Mouse (Mus musculus): ENCODE data around the gene Plcb3. TPM values are rescaled to one million over a fixed set of nuclear protein-coding genes. Genes with fewer than 3 reads are reported as not detected.

Plcb3 gene
- total RNA-seq, 2 experiments from 2014 or later, result 16.2 to 16.8 TPM

DNA sequence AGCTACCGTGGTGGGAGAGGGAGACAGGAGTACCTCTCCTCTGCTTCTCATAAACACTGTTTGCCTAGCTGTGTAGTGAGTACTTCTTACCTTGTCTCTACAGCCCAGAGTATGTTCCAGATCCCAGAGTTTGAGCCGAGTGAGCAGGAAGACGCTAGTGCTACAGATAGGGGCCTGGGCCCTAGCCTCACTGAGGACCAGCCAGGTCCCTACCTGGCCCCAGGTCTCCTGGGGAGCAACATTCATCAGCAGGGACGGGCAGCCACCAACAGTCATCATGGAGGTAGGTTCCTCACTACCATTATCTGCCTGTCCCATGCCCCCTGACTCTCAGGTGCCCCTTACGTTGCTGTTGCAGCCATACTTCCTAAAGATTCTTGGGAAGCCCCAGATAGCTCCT, 33.5 kb downstream of the Plcb3 start:
- intact Hi-C loops (cut with DNase I), result no loop called here
- no peak for DNase-seq

- peak; percentile 94 to 95 for DNase-seq
Measured at GRCm38 (mm10) chr19:6942249-6942691, 34.0 kb downstream of the Plcb3 start, which contains the start of gene Gpr137. Gpr137 (minus strand) TSS chr19:6942480.

DNA sequence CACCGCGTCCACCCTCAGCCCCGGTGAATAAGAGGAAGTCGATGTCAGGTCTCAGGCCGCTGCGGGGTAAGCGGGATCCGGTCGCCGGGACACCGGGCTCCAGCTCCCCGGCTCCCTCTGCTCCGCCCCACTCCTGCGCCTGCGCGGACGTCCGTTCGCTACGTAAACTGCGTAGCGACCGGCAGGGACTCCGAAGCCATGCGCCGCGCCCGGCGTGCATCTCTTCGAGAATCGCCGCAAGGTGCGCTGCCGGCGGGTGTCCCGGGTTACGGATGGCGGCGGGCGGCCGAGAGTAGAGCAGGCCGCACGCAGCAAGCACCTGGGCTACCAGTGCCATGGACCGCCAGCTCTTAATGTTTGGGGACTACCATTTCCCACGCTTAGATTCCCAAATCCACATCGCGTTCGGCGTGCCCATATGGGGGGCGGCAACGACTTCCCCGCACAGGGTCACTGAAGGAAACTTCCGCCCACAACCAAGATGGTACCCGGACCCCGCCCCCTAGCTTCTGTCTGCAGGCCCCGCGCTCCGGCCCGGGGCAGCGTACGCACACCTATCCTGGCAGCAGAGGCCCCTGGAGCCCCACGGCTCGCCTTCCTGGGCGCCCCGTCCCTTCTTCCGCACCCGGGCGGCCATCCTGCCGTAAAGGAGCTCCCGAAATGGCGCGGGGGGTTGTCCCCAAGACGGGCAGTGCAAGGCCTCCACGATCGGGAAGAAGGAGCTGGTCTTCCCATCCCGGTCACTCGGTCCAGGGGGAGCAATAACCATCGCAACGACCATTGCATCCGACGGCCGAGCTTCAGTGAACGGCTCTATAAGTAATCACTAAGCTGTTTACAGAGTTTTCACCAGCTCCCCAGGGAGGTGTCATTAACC, 34.7 kb downstream of the Plcb3 start, which contains the start of gene Bad:
Gene Bad, plus strand, starts transcription at position 490 of the 877 bp plus-strand sequence.
- intact Hi-C loops (cut with DNase I), result loop anchor here (2.0 kb wide), 1 partner anchor 17 kb away; the partner anchor contains the start of gene Catsperz

More at GRCm38 (mm10) chr19:6942249-6942691, 34.0 kb downstream of the Plcb3 start, which contains the start of gene Gpr137:
- intact Hi-C loops (cut with DNase I), result no loop called here

DNA sequence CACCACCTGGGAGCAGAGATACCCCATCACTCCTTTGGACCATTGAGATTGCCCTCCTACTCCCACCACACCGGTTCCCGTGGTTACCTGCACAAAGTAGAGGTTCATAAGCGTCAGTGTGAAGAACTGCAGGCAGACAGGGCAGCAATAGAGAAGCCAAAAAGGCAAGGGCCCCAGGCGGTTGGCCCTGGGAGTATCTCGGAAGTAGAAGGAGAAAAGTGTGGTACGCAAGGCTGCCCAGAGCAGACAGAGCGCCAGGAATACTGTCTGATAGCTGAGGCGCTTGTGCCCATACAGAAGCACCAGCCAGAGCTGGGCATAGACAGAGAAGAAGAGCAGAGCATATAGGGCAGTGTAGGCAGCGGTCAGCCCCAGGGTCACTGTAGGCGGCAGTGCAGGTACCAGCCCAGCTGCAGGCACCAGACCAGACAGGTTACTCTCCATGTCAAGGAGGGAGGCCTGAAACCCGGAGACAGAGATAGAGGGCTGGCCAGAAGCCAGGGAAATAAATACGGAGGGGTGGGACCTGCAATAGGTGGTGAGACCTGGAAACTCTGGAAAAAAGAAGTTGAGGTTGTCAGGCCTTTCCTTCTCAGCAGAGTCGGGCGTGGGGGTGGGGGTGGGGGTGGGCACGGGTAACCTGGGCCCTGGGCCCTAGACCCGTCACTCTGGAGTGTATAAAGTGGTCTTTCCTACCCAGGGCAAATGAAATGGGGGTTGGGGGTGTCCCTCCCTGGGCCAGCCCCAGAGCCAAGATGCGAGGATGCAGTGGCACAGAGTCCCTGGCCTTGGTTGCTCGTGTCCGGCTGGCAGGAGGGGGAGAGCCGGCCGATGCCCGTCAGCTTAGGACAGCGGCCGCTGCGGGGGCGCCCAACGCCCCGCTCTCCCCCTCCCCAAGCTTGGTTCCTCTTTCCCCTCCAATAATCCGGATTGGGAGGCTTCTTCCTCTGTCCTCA, 35.6 kb downstream of the Plcb3 start:
- no peak for DNase-seq
- intact Hi-C loops (cut with DNase I), result loop anchor here (2.0 kb wide), 1 partner anchor 16 kb away; the partner anchor contains the start of gene Catsperz

More for the DNA sequence above, 34.7 kb downstream of the Plcb3 start, which contains the start of gene Bad:
- DNase-seq, result peak; percentile 97 to 99

DNA sequence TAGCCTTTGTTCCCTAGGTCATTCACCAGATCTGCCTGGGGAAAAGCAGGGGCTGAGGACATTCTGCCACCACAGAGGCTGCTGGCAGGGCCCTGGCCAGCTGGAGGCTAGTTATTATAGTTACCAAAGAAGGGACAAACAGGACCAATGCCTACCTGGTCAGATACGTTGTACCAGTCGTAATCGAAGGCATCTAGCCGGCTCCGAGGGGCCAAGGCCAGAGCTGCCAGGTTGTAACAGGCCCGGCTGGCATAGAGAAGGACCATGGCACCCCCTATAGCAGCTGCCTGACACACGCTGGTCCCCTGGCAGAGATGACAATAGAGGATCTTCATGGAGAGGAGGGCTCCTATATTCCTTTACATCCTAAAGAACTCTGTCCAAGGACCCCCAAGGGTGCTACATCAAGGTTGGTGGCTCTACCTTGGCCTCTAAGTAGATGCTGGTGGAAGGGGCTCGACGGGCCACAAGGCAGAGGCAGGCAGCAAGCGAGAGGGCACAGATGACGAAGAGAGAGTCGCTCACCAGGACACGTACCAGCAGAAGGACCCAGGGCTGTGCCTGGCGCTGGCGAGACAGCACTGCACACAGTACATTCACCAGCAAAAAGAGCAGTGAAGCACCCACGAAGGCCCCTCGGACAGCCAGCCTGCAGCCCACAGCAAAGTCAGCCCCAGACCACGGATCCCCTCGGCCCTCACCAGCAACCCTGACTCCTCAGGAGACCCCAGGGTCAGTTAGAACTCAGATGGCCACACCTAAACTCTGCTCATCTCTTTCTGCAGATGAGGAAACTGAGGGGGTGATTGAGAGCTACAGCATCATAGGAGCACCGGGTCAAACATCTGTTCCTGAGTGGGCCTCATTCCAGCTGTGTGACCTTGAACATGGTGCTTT, 36.9 kb downstream of the Plcb3 start:
- intact Hi-C loops (cut with DNase I), result loop anchor here (2.0 kb wide), 1 partner anchor 15 kb away; the partner anchor contains the start of gene Catsperz
- no peak for DNase-seq

DNA sequence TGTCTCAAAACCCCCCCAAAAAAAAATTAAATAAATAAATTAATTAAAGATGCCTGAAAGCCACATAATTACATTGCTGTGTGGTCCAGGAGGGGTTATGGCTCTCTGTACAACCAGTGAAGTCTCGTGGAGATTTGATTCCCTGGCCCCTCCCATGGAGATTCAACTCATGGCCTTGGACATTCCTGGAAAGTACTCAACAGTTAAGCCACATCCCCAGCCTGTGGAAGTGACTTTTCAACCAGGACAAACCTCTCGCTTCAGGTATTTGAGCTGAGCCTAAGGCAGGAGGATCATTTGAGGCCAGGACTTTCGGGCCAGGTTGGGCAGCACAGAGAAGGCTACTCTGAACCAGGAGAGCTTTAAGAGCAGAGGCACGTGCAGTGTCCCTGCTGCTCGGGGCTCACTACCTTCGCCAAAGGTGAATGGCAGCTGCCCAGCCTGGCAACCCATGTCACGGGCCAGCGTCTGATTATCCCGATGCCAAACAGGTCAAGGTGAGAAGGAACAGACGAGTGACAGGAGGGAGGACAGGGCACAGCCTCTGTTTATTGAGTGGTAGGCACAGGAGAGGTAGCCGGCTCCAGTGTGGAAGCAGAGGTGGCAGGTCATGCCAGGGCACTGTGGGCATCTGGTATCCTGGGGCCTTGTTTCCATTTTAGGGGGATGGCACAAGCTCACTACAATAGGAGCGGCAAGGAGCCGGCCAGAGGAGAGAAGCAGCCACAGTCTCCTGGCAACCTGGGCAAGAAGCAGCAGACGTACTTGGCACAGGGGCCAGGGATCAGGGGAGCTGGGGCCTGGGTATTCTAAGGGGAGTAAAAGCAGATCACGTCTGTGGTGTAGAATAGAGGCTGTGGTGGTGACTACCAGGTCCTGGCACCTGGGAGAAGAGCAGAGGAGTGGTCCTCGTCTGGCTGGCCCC, 38.5 kb downstream of the Plcb3 start:
- intact Hi-C loops (cut with DNase I), result no loop called here

DNA sequence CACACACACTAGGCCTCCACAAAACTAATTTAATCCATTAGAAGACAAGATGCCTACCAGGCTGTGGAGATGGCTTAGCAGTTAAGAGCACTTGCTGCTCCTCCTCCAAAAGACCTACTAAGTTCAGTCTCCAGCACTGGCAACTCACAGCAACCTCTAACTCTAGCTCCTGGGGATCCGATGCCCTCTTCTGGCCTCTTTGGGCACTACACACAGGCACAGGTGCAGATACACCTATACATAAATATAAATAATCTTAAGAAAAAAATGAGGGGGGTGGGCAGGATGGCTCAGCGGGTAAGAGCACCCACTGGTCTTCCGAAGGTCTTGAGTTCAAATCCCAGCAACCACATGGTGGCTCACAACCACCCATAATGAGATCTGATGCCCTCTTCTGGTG, 40.0 kb downstream of the Plcb3 start:
- intact Hi-C loops (cut with DNase I), result no loop called here
- DNase-seq, result no peak

More for the DNA sequence above, 38.5 kb downstream of the Plcb3 start:
- DNase-seq, result peak in 1 of 2 experiments; percentile 42

- intact Hi-C loops (cut with DNase I), result no loop called here
- DNase-seq, result no peak
Measured at GRCm38 (mm10) chr19:6934195-6934977, 41.9 kb downstream of the Plcb3 start, which contains the start of gene Kcnk4. Kcnk4 (minus strand) TSS chr19:6934515.

GRCm38 (mm10) chr19:6933436-6934194, 42.7 kb downstream of the Plcb3 start:
- peak in 1 of 2 experiments; percentile 46 for DNase-seq

DNA sequence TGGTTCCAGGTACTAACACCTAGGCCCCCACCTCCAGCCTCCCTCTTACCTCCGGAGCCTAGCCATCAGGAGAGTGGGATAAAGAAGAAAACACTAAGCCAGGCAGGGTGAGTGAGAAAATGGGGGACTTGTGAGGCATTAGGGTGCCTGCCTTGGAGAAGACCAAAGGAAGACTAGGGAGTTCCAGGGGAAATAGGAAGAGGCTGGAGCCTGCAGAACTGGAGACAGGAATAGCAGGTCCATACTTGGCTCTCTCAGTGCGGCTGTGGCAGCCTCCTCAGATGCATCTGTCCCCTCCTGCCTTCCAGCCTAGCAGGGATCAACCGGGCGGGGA, 43.2 kb downstream of the Plcb3 start:
- DNase-seq, result no peak
- intact Hi-C loops (cut with DNase I), result no loop called here

More at GRCm38 (mm10) chr19:6933436-6934194, 42.7 kb downstream of the Plcb3 start:
- intact Hi-C loops (cut with DNase I), result no loop called here

- intact Hi-C loops (cut with DNase I), result no loop called here
Measured at GRCm38 (mm10) chr19:6932018-6932417, 44.3 kb downstream of the Plcb3 start.

GRCm38 (mm10) chr19:6931002-6931401, 45.3 kb downstream of the Plcb3 start:
- intact Hi-C loops (cut with DNase I), result no loop called here
- no peak for DNase-seq

More at GRCm38 (mm10) chr19:6932018-6932417, 44.3 kb downstream of the Plcb3 start:
- DNase-seq, result no peak

DNA sequence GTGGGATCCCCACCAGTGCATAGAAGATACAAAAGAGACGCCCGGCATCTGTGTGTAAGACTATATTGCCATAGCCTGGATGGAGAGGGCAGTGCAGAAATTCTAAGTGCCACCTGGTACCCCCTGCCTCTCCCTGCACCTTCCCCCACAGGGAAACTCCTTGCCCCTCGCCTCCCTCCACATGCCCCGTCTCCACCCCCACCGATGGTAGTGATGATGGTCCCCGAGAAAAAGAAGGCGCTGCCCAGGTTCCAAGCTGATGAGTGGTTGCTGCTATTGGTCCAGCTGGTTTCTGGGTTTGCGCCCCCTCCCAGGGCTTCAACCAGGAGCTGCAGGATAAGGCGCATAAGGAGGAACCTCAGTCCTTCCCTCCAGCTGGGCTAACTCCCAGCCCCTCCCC, 48.2 kb downstream of the Plcb3 start:
- no peak for DNase-seq
- intact Hi-C loops (cut with DNase I), result no loop called here

DNA sequence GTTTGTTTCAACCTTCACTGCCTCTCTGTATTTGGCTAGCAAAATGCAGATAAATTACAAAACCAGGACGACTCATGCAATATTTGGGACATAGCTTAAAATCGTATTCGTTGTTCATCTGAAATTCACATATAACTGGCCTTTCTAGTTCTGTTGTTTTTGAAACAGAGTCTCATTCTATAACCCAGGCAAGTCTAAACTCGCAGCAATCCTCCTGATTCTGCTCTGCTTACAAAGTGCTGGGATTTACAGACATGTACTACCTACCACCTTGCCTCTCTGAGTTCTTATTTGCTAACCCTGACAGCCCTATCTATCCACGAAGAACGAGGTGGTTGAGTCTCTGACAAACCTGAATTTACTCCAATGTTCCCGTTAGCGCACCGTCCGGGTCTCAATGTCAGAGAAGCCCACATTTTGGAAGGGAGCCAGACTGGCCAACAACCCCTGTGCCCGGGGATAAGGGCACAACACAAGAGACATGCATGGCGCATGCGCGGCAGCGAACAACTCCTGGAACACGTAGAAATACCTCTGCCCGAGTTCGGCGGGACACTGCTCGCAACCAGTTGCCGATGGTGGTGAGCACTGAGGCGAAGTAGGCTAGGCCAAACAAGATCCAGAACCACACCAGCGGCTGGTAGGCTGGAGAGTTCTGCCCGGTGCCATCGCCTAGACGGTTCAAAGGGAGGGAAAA, 49.6 kb downstream of the Plcb3 start:
- intact Hi-C loops (cut with DNase I), result no loop called here

DNA sequence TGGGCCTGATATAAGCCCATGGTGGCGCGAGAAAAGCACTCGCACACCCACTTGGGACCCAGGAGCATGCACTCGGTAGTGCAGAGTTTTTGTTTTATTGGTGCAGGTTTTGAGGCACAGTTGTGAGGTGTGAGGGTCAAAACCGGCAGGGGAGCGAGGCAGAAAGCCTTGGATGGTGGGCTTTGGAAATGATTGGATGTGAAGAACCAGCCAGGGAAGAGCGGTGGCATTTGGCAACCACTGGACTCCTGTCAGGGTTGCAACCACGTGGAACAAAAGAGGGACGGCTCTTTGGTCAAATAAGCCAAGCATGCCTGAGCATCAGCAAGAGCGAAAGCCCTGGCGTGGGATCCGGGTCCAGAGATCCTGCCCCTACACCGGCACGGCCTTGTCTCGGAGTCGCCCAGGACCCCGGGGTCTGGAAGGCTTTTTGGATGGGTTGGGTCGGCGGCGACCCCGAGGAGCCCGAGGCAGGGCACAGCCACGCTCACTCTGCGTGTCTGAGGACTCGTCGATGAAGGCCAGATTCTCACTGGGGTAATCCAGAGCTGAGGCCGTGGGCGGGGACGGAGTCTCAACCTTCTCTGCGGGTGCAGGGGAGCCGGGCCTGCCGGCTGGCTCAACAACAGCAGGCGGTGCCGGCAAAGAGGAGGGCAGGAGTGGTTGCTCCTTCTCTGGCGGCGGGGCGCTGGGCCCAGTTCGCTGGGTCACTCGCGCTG, 50.5 kb downstream of the Plcb3 start:
- intact Hi-C loops (cut with DNase I), result loop anchor here (2.0 kb wide), 2 partner anchors 15 to 95 kb away; partner anchors contain the start of gene Bad
- no peak for DNase-seq

More for the DNA sequence above, 49.6 kb downstream of the Plcb3 start:
- DNase-seq, result no peak

DNA sequence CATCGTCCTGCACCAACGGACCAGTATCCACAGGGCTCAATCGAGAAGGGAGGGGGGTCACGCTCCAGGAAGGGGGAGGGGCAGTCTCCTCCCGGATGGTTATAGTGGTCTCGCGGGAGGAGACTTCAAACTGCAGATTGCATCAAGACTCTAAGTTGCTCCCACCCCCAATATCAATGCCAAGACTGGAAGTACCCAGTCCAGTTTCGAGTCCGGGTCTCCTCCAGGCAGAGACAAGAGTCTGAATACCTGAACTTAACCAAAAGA, 51.0 kb downstream of the Plcb3 start, which contains the start of gene Catsperz:
Gene Catsperz, minus strand, starts transcription at position 74 of the 267 bp plus-strand sequence.
- intact Hi-C loops (cut with DNase I), result loop anchor here (2.0 kb wide), 2 partner anchors 16 to 96 kb away; partner anchors contain the start of gene Bad
- DNase-seq, result no peak
